Mouse (Mus musculus) adrenal gland, postnatal 14 days (tissue): Measurements from ENCODE around the gene Lrrtm3. TPM values are rescaled to one million over a fixed set of nuclear protein-coding genes. Genes with fewer than 3 reads are reported as not detected.

Experiments used
- DNase-seq: peaks from one replicate; pipeline ENCODE4 v3.0.0; 2021; ENCODE audit warnings: mixed read lengths
- total RNA-seq: library from RNA; stranded (reverse); gene quantifications from 2 replicates; pipeline ENCODE4 v1.2.3, GENCODE M21; 2021

Lrrtm3 gene
- total RNA-seq, 1 experiment from 2014 or later: 0.30 TPM

- DNase-seq: no peak
Observed at GRCm38 (mm10) chr10:64041218-64041617, 48.9 kb downstream of the Lrrtm3 start.

GRCm38 (mm10) chr10:64039760-64040535 lies 50.1 kb downstream of the Lrrtm3 start:
- no peak for DNase-seq

GRCm38 (mm10) chr10:64030901-64031300 lies 59.2 kb downstream of the Lrrtm3 start:
- no peak for DNase-seq

GRCm38 (mm10) chr10:64023340-64023739 lies 66.7 kb downstream of the Lrrtm3 start:
- DNase-seq: peak; percentile 12

- no peak for DNase-seq
Observed at GRCm38 (mm10) chr10:64020347-64020746, 69.7 kb downstream of the Lrrtm3 start.

- DNase-seq: no peak
Observed at GRCm38 (mm10) chr10:64001996-64002395, 88.1 kb downstream of the Lrrtm3 start.

GRCm38 (mm10) chr10:64001531-64001930 lies 88.5 kb downstream of the Lrrtm3 start:
- DNase-seq: peak; percentile 21

GRCm38 (mm10) chr10:63994251-63994650 lies 95.8 kb downstream of the Lrrtm3 start:
- no peak for DNase-seq

GRCm38 (mm10) chr10:63985576-63985975 lies 104.5 kb downstream of the Lrrtm3 start:
- DNase-seq: no peak

GRCm38 (mm10) chr10:63979410-63979809 lies 110.7 kb downstream of the Lrrtm3 start:
- no peak for DNase-seq

- no peak for DNase-seq
Observed at GRCm38 (mm10) chr10:63978969-63979368, 111.1 kb downstream of the Lrrtm3 start.

- no peak for DNase-seq
Observed at GRCm38 (mm10) chr10:63978535-63978934, 111.5 kb downstream of the Lrrtm3 start.

GRCm38 (mm10) chr10:63978101-63978500 lies 112.0 kb downstream of the Lrrtm3 start:
- no peak for DNase-seq

GRCm38 (mm10) chr10:63972300-63972699 lies 117.8 kb downstream of the Lrrtm3 start:
- no peak for DNase-seq

GRCm38 (mm10) chr10:63954308-63954930 lies 135.7 kb downstream of the Lrrtm3 start:
- peak; percentile 32 for DNase-seq

GRCm38 (mm10) chr10:63951481-63951880 lies 138.6 kb downstream of the Lrrtm3 start:
- no peak for DNase-seq

GRCm38 (mm10) chr10:63950867-63951266 lies 139.2 kb downstream of the Lrrtm3 start:
- DNase-seq: peak; percentile 5

- no peak for DNase-seq
Observed at GRCm38 (mm10) chr10:63947266-63947665, 142.8 kb downstream of the Lrrtm3 start.

GRCm38 (mm10) chr10:63945534-63945933 lies 144.5 kb downstream of the Lrrtm3 start:
- no peak for DNase-seq

- no peak for DNase-seq
Observed at GRCm38 (mm10) chr10:63933946-63934345, 156.1 kb downstream of the Lrrtm3 start.

GRCm38 (mm10) chr10:63927334-63927733 lies 162.7 kb downstream of the Lrrtm3 start, which contains the start of gene Gm10118:
Gene Gm10118 (minus strand): TSS chr10:63927434.
- no peak for DNase-seq

- DNase-seq: no peak
Observed at GRCm38 (mm10) chr10:63908878-63909277, 181.2 kb downstream of the Lrrtm3 start.

GRCm38 (mm10) chr10:63899891-63900290 lies 190.2 kb downstream of the Lrrtm3 start:
- DNase-seq: no peak

- no peak for DNase-seq
Observed at GRCm38 (mm10) chr10:63894612-63895011, 195.5 kb downstream of the Lrrtm3 start.
